Mouse (Mus musculus) spleen, adult 2 months (tissue): ENCODE results near the gene Fbxl5.

Experiments used
- CTCF ChIP-seq: fragments of 200-500 bp; IDR thresholded peaks from 2 replicates; pipeline ENCODE4 v1.5.1; 2011; ENCODE audit warnings: mild to moderate bottlenecking, inconsistent platforms; ENCODE audit not compliant: insufficient read depth, insufficient read length, insufficient replicate concordance; ENCODE audit errors: extremely low read depth
- POLR2A ChIP-seq: fragments of 200-500 bp; IDR thresholded peaks from 2 replicates; pipeline ENCODE4 v1.6.1; 2011; ENCODE audit warnings: low read depth, low read length, inconsistent platforms

- TF ChIP-seq POLR2A (no peak), CTCF (no peak)
Measured at GRCm38 (mm10) chr5:43776993-43777392, 44.4 kb downstream of the Fbxl5 start.
